Mouse (Mus musculus): Measurements from ENCODE around the gene Omt2a. TPM values are rescaled to one million over a fixed set of nuclear protein-coding genes. Genes with fewer than 3 reads are reported as not detected.

The Omt2a gene
- polyA plus RNA-seq (2017; shearing (Covaris generic)) = not detected

GRCm38 (mm10) chr9:78314696-78315095, at the start of gene Omt2a:
Gene Omt2a (minus strand): TSS chr9:78314796.

GRCm38 (mm10) chr9:78355611-78356010, 41.0 kb upstream of the Omt2a start, which contains the start of gene Gsta2:
Gene Gsta2 (minus strand): TSS chr9:78355788.

GRCm38 (mm10) chr9:78327289-78327688, 12.7 kb upstream of the Omt2a start, which contains the start of gene Omt2b:
Gene Omt2b (plus strand): TSS chr9:78327589.

GRCm38 (mm10) chr9:78289723-78290122, 24.9 kb downstream of the Omt2a start, which contains the start of gene Gm10639:
Gene Gm10639 (plus strand): TSS chr9:78289923.

Other genes with a start within 250 kb of the Omt2a start
- gene Fbxo9, start 205.7 kb downstream of the Omt2a start, polyA plus RNA-seq (2017; shearing (Covaris generic)) = 30.3 TPM
- gene Ick, start 205.6 kb downstream of the Omt2a start, polyA plus RNA-seq (2017; shearing (Covaris generic)) = 13.3 TPM
- 24.2 TPM for gene Gsta4, start 132.0 kb downstream of the Omt2a start, polyA plus RNA-seq (2017; shearing (Covaris generic))
- gene Gsta1, start 84.1 kb downstream of the Omt2a start, polyA plus RNA-seq (2017; shearing (Covaris generic)) = not detected
- gene Gm3776, start 57.7 kb downstream of the Omt2a start, polyA plus RNA-seq (2017; shearing (Covaris generic)) = not detected
- gene Gm10639, start 24.9 kb downstream of the Omt2a start, polyA plus RNA-seq (2017; shearing (Covaris generic)) = not detected
- not detected for gene Omt2b, start 12.8 kb upstream of the Omt2a start, polyA plus RNA-seq (2017; shearing (Covaris generic))
- not detected for gene Gsta2, start 41.0 kb upstream of the Omt2a start, polyA plus RNA-seq (2017; shearing (Covaris generic))
- not detected for gene Dppa5a, start 53.4 kb upstream of the Omt2a start, polyA plus RNA-seq (2017; shearing (Covaris generic))
- not detected for gene Ooep, start 63.9 kb upstream of the Omt2a start, polyA plus RNA-seq (2017; shearing (Covaris generic))
- 5.9 TPM for gene Ddx43, start 81.0 kb upstream of the Omt2a start, polyA plus RNA-seq (2017; shearing (Covaris generic))
- 2.3 TPM for gene Cgas, start 128.4 kb upstream of the Omt2a start, polyA plus RNA-seq (2017; shearing (Covaris generic))
- 17.2 TPM for gene Mto1, start 133.4 kb upstream of the Omt2a start, polyA plus RNA-seq (2017; shearing (Covaris generic))
- gene Gm17324, start 134.0 kb upstream of the Omt2a start, polyA plus RNA-seq (2017; shearing (Covaris generic)) = not detected
- 4,544 TPM for gene Eef1a1, start 174.4 kb upstream of the Omt2a start, polyA plus RNA-seq (2017; shearing (Covaris generic))

Measured in inflammation-experienced regulatory T-cells, adult 16 weeks (primary cell).